Mouse (Mus musculus) C2C12 (cell line): ENCODE data around the gene Pde2a.

ENCODE experiments used
- CEBPB ChIP-seq: IDR thresholded peaks from one replicate; pipeline ENCODE4 v1.6.1; 2011; ENCODE audit warnings: low read depth, mild to moderate bottlenecking, control low read depth, moderate library complexity
- CTCF ChIP-seq: IDR thresholded peaks from one replicate; pipeline ENCODE4 v1.5.1; 2011; ENCODE audit not compliant: control insufficient read depth, insufficient read depth, insufficient read length
- FOSL1 ChIP-seq: IDR thresholded peaks from one replicate; pipeline ENCODE4 v1.8.0; 2011; ENCODE audit warnings: mild to moderate bottlenecking, low read length; ENCODE audit not compliant: poor library complexity, insufficient read depth, severe bottlenecking
- MAX ChIP-seq: IDR thresholded peaks from one replicate; pipeline ENCODE4 v1.6.1; 2011; ENCODE audit warnings: mild to moderate bottlenecking, control low read depth
- MYOD1 ChIP-seq: IDR thresholded peaks from one replicate; pipeline ENCODE4 v1.6.1; 2011; ENCODE audit warnings: low read depth; ENCODE audit not compliant: control insufficient read depth, insufficient read length
- MYOG ChIP-seq: IDR thresholded peaks from one replicate; pipeline ENCODE4 v1.6.1; 2011; ENCODE audit not compliant: control insufficient read depth, insufficient read length; ENCODE audit errors: extremely low read depth
- USF1 ChIP-seq: IDR thresholded peaks from one replicate; pipeline ENCODE4 v1.6.1; 2011; ENCODE audit warnings: low read depth, mild to moderate bottlenecking, control low read depth, moderate library complexity

DNA sequence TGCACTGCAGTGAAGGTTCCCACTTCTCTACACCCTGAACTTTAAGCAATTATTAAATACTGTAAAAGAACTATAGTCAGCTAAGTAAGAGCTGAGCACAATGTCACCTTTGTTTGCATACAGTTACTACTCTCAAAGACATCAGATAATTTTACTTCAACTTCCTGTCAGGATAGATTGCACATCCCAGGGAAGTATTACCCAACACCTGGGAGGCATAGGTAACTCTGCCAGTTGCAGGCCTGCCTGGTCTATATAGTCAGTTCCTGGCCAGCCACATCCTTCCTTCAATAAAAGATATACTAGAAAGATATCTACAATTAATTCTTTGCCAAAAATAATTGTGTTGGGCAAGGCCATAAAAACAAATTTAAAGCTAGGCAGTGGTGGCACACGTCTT, 135.9 kb downstream of the Pde2a start:
- TF ChIP-seq CTCF: no peak
- no peak for TF ChIP-seq MAX
- no peak for TF ChIP-seq FOSL1
- no peak for TF ChIP-seq USF1
- no peak for TF ChIP-seq MYOG
- no peak for TF ChIP-seq CEBPB
- no peak for TF ChIP-seq MYOD1
